Mouse (Mus musculus): ENCODE results near the gene Gcnt3.
A peak's percentile ranks its signal among the peaks of the same experiment; 100 is the strongest.

Gene Gcnt3

GRCm38 (mm10) chr9:70037988-70038387, at the start of gene Gcnt3:
Gene Gcnt3 (minus strand): TSS chr9:70038088.
- DNase-seq (ENCODE audit: low spot score), result no peak

- DNase-seq (ENCODE audit: low spot score), result no peak
Observed at GRCm38 (mm10) chr9:70087379-70087778, 49.5 kb upstream of the Gcnt3 start.

- peak; percentile 52 for DNase-seq (ENCODE audit: low spot score)
Observed at GRCm38 (mm10) chr9:70086091-70086490, 48.2 kb upstream of the Gcnt3 start.

GRCm38 (mm10) chr9:70084107-70084506, 46.2 kb upstream of the Gcnt3 start:
- DNase-seq (ENCODE audit: low spot score), result peak; percentile 73

- no peak for DNase-seq (ENCODE audit: low spot score)
Observed at GRCm38 (mm10) chr9:70082357-70083204, 44.7 kb upstream of the Gcnt3 start.

- DNase-seq (ENCODE audit: low spot score), result no peak
Observed at GRCm38 (mm10) chr9:70081767-70082166, 43.9 kb upstream of the Gcnt3 start.

- peak; percentile 23 for DNase-seq (ENCODE audit: low spot score)
Observed at GRCm38 (mm10) chr9:70080976-70081375, 43.1 kb upstream of the Gcnt3 start.

GRCm38 (mm10) chr9:70080027-70080800, 42.3 kb upstream of the Gcnt3 start:
- no peak for DNase-seq (ENCODE audit: low spot score)

GRCm38 (mm10) chr9:70078034-70078433, 40.1 kb upstream of the Gcnt3 start:
- no peak for DNase-seq (ENCODE audit: low spot score)

- DNase-seq (ENCODE audit: low spot score), result no peak
Observed at GRCm38 (mm10) chr9:70077170-70077569, 39.3 kb upstream of the Gcnt3 start.

GRCm38 (mm10) chr9:70072387-70072786, 34.5 kb upstream of the Gcnt3 start:
- DNase-seq (ENCODE audit: low spot score), result no peak

- no peak for DNase-seq (ENCODE audit: low spot score)
Observed at GRCm38 (mm10) chr9:70069961-70070435, 32.1 kb upstream of the Gcnt3 start.

GRCm38 (mm10) chr9:70067497-70067896, 29.6 kb upstream of the Gcnt3 start:
- no peak for DNase-seq (ENCODE audit: low spot score)

GRCm38 (mm10) chr9:70062012-70062411, 24.1 kb upstream of the Gcnt3 start:
- no peak for DNase-seq (ENCODE audit: low spot score)

- no peak for DNase-seq (ENCODE audit: low spot score)
Observed at GRCm38 (mm10) chr9:70053411-70053810, 15.5 kb upstream of the Gcnt3 start.

GRCm38 (mm10) chr9:70052730-70053129, 14.8 kb upstream of the Gcnt3 start:
- DNase-seq (ENCODE audit: low spot score), result no peak

GRCm38 (mm10) chr9:70049839-70050238, 12.0 kb upstream of the Gcnt3 start:
- DNase-seq (ENCODE audit: low spot score), result no peak

GRCm38 (mm10) chr9:70049416-70049783, 11.5 kb upstream of the Gcnt3 start:
- DNase-seq (ENCODE audit: low spot score), result peak; percentile 35

- DNase-seq (ENCODE audit: low spot score), result no peak
Observed at GRCm38 (mm10) chr9:70048751-70049415, 11.0 kb upstream of the Gcnt3 start.

- DNase-seq (ENCODE audit: low spot score), result no peak
Observed at GRCm38 (mm10) chr9:70048280-70048679, 10.4 kb upstream of the Gcnt3 start.

- no peak for DNase-seq (ENCODE audit: low spot score)
Observed at GRCm38 (mm10) chr9:70047839-70048238, 10.0 kb upstream of the Gcnt3 start.

GRCm38 (mm10) chr9:70046255-70046654, 8.4 kb upstream of the Gcnt3 start:
- no peak for DNase-seq (ENCODE audit: low spot score)

GRCm38 (mm10) chr9:70044865-70045264, 7.0 kb upstream of the Gcnt3 start:
- no peak for DNase-seq (ENCODE audit: low spot score)
